Mouse (Mus musculus) layer of hippocampus, postnatal 10 days (tissue): Measurements from ENCODE around the gene Elob. TPM values are rescaled to one million over a fixed set of nuclear protein-coding genes. Genes with fewer than 3 reads are reported as not detected.
A peak's percentile ranks its signal among the peaks of the same experiment; 100 is the strongest.

Source experiments
- DNase-seq, 2 experiments: peaks; one replicate each; pipeline ENCODE4 v3.0.0; 2021; ENCODE audit warnings: low spot score in 2 of 2
- total RNA-seq, 2 experiments: library from RNA; stranded (reverse); gene quantifications; 2 replicates each; pipeline ENCODE4 v1.2.3; 2021

The Elob gene
- total RNA-seq, 2 experiments from 2014 or later: 402 to 410 TPM

DNA sequence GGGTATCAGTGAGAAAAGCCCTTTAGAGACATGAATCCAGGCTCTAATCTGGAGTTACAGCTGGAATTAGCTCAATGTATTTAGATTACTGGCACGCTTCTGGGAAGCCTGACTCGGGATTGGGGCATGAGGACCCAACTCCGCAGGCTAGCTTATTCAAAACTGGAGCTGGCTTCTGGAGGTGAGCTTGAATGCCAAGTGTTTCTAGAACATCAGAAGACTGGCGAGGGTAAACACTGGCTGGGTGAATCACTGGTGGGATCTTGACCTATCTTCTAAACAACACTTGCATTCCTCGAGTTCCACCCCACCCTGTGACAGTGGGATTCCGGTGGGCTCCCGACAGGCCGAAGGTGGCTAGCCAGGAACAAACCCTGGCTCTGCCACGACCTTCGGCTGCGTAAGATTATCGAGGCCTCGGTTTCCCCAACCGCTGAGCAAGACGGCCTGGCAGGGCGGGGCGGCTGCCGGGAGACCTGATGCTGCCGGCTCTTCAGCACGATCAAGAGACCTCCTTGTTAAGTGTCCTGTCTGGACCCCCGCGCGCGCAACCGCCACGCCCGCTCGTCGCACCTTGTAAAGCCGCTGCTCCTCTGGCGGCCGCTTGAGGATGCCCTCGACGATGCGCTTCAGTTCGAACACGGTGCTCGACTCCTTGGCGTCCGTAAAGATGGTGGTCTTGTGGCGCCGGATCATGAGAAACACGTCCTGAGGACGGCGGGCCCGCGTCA lies 500 bp downstream of the Elob start:
- peak; percentile 61 to 69 for DNase-seq

DNA sequence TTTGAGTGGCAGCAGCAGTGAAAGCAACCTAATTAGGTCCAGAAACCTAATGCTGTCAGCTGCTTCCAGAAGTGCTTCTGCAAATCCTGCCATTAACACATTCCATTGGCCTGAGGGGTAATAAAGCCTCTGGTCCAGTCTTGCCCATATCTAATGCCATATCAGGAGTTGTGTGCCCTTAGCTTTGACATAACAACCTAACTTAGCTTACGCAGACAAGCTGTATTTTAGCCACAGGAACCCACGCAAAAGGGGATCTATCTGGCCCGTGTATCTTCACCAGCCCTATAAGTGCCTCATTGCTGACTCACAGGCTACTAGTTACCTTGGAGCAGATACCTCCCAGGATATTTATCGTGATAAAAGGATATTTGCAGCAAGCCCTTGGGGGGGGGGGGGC lies 3.3 kb downstream of the Elob start:
- no peak for DNase-seq

DNA sequence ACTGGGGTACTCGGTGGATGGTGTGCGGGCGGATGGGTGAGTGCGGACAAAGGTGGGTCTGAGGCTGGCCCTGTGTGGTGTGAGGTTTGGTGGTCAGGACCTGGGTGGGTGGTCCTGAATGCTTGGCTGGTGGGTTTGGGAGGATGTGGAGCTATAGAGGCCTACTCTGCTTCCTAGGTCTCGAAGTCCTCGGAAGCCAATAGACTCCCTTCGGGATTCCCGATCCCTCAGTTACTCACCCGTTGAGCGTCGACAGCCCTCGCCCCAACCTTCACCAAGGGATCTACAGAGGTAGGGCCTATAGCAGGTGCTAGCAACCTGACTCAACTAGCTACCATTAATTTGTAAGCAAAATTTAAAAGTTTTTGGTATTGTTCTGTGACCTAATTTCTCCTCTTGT lies 5.3 kb downstream of the Elob start:
- DNase-seq: no peak

DNA sequence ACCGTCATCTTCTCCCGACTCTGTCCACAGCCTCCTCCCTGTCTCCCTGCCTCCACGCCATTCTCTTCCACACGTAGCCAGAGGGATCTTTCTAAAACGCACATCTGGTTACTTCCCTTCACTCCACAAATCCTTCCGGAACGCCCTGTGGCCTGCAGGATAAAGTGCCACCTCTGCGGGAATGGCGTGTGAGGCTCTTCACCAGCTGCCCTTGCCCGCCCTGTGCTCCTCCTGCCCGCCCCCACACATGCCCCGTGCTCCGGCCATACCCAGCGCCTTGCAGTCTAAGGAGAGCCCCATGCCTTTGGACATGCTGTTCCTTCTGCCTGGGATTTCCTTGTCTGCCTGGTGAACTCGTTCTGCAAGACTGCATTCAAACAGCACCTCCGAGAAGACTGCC lies 5.9 kb downstream of the Elob start:
- DNase-seq: no peak

DNA sequence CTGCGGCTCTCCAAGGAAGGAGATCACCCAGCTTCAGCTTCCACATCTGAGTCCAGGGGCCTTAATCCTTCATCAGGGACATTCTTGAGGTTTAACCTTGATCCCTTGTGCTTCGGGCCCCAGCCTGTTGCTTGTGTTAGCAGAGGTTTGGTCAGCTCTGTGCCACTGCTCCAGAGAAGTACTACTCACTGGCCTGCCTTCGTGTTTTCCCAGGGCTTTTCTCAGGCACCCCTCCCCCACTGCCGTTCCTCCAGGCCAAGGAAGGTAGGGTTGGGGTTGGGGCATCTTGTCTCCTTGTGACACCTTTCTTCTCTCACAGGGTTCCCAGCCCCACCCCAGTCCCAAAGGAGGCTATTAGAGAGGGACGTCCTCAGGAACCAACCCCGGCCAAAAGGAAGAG lies 6.8 kb downstream of the Elob start:
- no peak for DNase-seq

DNA sequence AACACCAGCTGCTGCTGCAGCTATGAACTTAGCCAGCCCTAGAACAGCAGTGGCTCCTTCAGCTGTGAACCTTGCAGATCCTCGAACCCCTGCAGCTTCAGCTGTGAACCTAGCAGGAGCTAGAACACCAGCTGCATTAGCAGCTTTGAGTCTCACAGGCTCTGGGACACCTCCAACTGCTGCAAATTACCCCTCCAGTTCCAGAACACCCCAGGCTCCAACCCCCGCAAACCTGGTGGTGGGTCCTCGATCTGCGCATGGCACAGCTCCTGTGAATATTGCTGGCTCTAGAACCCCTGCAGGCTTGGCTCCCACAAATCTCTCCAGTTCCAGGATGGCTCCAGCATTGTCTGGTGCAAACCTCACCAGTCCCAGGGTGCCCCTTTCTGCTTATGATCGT lies 8.2 kb downstream of the Elob start:
- DNase-seq: no peak

DNA sequence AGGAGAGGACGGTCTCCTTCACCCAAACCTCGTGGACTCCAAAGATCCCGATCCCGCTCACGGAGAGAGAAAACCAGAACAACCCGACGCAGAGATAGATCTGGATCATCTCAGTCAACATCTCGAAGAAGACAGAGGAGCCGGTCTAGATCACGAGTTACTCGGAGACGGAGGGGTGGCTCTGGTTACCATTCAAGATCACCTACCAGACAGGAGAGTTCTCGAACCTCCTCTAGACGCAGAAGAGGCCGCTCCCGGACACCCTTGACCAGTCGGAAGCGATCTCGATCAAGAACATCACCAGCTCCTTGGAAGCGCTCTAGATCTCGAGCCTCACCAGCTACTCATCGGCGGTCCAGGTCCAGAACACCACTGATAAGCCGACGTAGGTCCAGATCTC lies 9.7 kb downstream of the Elob start:
- no peak for DNase-seq

DNA sequence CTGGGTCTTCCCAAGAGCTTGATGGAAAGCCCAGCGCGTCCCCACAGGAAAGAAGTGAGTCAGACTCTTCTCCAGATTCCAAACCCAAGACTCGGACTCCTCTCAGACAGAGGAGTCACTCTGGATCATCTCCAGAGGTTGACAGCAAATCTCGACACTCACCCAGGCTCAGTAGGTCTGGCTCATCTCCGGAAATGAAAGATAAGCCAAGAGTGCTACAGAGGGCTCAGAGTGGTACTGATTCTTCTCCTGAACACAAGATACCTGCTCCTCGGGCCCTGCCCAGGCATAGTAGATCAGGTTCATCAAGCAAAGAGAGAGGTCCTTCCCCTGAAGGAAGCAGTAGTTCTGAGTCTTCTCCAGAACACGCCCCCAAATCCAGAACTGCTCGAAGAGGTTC lies 10.4 kb downstream of the Elob start:
- DNase-seq: no peak

DNA sequence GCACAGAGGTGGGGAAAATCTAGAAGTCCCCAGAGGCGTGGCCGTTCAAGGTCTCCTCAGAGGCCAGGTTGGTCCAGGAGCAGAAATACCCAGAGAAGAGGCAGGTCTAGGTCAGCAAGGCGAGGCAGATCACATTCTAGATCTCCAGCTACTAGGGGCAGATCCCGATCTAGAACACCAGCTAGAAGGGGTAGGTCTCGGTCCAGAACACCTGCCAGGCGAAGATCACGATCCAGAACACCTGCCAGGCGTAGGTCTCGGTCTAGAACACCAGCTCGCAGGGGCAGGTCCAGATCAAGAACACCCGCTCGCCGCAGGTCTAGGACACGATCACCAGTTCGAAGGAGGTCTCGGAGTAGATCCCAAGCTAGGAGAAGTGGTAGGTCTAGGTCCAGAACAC lies 13.3 kb downstream of the Elob start:
- DNase-seq: no peak

DNA sequence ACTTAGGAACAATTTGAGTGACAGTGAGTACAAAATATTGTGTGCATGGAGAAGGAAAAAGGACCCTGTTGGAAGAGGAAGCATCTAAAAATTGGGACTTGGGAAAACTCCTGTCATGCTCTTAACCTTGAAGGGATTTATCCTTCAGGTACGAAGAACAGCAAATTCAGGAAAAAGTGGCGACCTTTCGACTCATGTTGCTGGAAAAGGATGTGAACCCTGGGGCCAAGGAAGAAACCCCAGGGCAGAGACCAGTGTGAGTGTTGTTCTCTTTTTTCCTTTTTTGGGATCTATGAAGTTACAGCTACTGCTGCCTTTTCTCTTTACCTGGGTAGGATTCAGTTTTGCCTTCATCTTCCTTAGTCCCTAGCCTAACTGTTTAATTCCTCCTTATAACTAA lies 21.0 kb downstream of the Elob start:
- no peak for DNase-seq

DNA sequence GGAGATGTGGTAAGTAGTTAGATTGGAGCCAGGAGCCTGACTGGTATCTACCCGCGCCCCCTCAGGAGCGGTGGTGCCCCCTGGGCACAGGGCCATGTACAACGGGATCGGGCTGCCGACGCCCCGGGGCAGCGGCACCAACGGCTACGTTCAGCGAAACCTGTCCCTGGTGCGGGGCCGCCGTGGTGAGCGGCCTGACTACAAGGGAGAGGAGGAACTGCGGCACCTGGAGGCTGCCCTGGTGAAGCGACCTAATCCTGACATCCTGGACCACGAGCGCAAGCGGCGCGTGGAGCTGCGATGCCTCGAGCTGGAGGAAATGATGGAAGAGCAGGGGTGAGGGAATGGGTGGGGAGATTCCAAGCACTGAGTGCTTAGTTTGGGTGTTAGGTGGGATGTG lies 22.1 kb downstream of the Elob start:
- peak in 1 of 2 experiments; percentile 33 for DNase-seq

DNA sequence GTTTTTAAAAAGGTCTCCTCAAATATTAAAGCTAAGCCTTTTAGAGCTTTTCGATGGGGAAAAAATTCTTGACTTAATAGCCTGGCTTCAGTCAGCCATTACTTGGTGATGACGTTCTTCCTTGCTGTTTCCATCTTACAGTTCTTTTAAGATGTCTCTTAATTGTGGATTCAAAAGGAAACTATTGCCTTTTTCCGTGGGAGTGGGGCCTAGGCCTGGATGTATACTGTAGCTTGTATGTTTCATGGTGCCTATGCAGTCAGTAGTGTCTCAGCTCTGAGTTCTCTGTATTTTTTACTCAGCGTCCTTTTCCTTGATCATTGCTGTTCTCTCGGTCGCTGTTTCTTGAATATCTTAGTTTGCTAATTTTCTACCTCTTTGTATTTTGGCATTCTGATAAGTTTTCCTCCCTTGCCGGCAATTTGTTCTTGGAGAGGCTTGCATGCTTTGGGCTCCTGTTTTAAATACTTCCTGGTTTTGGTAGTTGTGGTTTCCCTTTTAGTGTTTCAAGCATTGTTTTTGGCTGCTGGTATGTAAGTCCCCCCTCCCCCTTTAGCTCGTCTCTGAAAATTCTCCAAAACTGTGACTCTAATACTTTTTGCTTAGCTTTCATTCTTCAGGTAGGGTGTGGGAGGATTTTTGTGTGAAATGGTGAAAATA lies 24.4 kb downstream of the Elob start:
- DNase-seq: no peak

DNA sequence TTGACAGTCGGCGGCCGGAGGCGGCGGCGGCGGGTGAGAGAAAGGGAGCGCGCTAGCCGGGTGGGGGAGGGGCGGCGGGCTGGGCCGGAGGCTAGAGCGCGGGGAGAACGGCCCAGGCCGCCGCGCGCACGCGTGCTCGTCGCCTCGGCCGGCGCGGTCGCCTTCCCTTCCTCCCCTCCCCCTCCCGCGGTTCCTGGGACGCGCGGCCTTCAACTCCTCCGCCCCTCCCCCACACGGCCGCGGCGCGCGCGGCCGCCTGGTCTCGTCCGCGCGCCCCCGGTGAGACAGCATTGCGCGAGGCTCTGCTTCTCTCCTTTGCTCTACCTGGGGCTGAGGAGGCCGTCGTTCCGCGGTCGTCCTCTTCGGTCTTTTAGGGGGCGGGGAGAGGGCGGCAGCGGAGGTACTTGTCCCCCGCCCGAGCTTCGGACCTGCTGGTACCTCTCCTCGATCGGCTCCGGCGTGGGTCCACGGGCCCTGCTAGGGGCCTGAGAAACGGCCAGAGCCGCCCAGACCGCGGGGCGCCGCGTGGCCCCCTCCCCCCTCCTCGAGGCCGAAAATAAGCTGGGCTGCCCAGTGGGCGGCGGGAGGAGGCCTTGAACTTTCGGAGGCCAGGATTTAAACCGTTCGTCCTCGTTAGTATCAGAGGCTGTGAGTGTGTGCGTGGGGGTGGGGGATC lies 25.4 kb downstream of the Elob start:
- DNase-seq: peak; percentile 71 to 83

DNA sequence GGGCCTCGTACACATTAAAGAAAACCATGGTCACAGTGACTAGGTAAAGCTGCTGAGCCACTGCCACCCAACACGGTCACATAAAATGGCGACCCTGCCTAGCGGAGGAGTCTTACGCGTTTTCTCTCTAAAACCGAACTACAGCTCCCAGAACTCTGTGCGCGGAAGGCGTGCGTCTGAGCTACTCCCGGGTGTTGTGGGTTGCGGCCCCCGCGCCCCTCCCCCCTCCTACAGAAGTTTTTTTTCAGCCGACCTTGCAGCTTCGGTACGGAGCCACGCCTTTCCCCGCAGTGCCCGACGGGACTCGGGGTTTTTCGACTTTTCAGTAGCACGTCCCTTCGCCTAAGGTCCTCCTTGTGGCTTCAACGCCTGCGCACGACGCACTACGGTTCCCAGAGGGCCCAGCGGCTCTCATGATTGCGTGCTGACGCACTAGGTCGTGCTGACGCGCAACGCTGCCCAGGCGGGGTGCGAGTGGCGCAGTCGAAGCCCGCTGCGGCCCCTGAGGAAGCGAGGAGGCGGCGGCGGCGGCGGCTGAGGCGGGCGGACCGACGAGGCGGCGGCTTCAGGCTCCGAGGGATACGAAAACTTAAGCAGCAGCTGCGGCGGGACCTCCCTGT lies 26.1 kb downstream of the Elob start:
- DNase-seq: peak; percentile 94 to 95

DNA sequence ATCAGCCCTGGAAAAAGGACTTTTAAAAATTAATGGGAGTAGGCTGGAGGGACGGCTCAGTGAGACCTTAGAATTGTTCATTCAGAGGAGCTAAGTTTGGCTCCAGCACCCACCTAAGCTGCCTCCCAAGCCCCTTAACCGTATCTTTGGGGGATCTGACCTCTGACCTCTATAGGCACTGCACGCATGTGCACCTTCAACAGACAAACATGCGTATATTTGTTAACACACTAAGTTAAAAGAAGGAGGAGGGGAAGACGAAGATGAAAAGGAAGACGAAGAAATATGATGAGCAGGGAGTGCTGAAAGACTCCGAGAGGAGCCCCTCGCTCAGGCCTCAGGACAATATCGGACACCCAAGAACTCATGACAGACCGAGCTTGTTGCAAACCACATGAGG lies 27.3 kb downstream of the Elob start:
- no peak for DNase-seq

DNA sequence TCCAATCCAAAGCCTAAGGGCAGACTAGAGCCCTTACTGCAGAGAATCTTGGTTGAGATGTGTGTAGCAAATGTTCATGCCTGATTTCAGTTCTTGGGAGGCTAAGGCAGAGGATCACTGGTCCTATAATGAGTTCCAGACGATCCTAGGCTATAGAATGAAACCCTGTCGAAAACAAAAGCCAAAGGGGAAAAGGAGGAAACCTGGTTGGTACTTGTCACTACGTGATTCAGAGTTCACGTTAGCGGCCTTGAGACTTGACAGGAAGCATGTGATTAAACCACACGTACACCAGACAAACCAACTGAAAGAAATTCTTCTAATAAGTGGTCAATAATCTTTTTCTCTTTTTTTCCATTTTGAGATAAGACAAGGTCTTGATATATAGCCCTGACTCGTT lies 31.6 kb downstream of the Elob start:
- DNase-seq: no peak

DNA sequence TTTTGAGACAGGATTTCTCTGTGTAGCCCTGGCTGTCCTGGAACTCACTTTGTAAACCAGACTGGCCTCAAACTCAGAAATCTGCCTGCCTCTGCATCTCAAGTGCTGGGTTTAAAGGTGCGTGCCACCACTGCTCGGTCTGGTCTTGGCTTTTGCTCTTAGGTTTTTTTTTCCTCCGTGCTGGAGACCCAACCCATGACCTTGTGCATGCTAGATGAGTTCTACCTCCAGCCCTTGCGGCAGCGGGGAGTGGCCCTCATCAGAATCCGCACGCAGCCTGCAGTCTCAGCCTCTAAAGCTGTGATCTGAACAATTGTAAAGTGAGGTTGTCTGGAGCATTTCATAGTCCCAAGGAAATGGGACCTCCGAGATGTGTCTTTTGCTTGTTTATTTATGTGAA lies 33.6 kb downstream of the Elob start:
- no peak for DNase-seq

DNA sequence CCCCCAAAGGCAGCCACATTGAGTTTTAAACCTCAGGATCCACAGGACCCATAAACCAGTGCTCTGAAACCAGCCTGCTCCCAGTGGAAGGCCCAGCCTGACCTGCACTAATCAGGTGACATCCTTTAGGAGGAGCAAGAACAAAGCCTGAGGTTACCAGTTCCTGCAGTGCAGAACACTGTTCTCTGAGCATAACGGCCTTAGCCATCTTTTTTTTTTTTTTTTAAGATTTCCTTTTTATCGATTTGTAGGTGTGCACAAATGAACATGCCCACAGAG lies 37.9 kb downstream of the Elob start:
- DNase-seq: no peak

DNA sequence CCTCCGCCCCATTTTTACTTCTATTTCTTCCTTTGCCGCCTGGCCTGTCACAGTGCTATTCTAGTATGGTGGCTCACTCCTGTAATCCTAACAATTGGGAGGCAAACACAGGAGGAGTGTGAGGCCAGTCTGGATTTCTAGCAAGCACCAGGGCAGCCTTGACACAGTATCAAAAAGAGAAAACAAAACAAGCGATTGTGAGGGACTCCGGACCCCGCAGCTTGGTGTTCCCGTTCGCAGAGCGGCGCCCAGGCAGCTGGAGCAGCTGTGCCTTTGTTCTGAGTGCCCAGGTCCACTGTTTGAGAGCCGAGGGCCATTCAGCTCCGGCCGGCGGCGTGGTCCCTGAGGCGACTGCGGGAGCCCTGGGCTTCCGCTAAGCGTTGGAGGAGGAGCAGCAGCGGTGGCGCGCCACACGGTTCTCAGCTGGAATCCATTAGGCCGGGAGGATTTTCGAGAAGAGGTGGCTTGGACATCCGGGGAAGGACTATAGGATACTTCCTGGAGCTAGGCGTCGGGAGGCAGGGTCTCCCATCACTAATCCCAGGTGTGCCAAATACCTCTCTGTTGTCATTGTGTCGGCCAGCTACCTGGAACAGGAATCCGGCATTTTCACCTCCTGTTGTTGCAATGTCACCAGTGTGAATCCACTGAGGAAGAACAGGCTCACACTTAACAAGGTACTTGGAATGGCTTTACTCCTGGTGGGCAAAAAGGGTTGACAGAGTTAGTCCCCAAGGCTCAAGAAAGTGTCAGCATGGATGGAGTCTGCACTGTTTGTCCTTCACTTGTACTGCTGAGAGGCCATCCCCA lies 38.5 kb downstream of the Elob start, which contains the start of gene Srrm2:
Gene Srrm2, plus strand, starts transcription at position 264 of the 810 bp plus-strand sequence.
- DNase-seq: peak; percentile 48 to 63

DNA sequence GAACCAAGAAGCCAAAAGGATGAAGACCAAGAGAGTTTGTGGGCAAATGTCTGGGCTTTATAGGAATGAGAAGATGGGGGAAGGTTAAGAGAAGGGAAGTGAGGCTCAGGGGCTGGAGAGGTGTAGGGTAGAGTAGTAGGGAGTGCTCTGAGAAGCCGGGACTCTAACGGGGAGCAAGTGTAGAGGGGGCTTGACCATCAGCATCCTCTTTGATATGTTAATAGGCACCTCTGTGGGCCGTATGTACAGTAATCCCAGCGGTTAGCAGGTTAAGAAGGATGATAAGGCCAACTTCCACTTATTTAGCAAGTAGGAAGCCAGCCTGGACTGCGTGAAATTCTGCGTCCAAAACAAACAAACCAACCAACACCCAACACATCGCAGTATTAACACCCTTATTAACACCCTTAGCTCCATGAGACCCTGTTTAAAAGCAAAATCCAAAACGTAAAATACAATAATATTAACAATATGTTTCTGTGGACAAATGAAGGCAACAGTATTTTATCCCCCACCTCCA lies 39.1 kb downstream of the Elob start:
- no peak for DNase-seq

DNA sequence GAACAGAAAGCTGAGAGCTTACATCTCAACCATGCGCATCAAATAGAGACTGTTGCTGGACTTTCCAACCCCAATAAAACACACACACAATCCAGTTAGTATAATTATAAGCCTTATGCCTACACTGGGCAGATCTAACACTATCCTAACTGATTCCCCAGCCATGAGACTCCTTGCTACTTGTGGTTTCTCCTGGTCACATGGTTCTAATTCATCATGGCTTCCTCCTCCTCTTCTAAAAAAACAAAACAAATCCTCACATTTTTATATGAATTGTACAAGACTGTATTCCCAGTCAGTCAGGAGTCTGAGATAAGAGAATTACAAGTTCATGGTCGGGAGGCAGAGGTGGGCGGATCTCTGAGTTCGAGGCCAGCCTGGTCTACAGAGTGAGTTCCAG lies 40.0 kb downstream of the Elob start:
- DNase-seq: no peak
